Mouse (Mus musculus) intestine, postnatal 0 days (tissue): ENCODE data around the gene Ogfod2. TPM values are rescaled to one million over a fixed set of nuclear protein-coding genes. Genes with fewer than 3 reads are reported as not detected.

Source experiments
- ATAC-seq: fragments of 200-750 bp; cut with Nextera tagmentation; 2 replicates; pipeline ENCODE4 v1.8.0; 2017; ENCODE audit warnings: mild to moderate bottlenecking, moderate TSS enrichment, moderate library complexity
- H3K27ac ChIP-seq: fragments of 300-500 bp; sonication (generic); 2 replicates; pipeline ENCODE4 v1.5.1; 2014; ENCODE audit warnings: mild to moderate bottlenecking, low read depth, low read length, moderate library complexity
- H3K27me3 ChIP-seq: fragments of 300-500 bp; sonication (generic); replicated peaks from 2 replicates; pipeline ENCODE4 v1.6.1; 2014; ENCODE audit warnings: low read length, mixed read lengths; ENCODE audit not compliant: control insufficient read depth, insufficient read depth
- H3K36me3 ChIP-seq: fragments of 300-500 bp; sonication (generic); 2 replicates; pipeline ENCODE4 v1.6.1; 2014; ENCODE audit warnings: mild to moderate bottlenecking, moderate library complexity; ENCODE audit not compliant: control insufficient read depth, insufficient read depth
- H3K4me1 ChIP-seq: fragments of 300-500 bp; sonication (generic); replicated peaks from 2 replicates; pipeline ENCODE4 v1.6.1; 2014; ENCODE audit warnings: antibody characterized with exemption, low read length, mixed read lengths; ENCODE audit not compliant: control insufficient read depth, insufficient read depth
- H3K4me2 ChIP-seq: fragments of 300-500 bp; sonication (generic); replicated peaks from 2 replicates; pipeline ENCODE4 v1.6.1; 2014; ENCODE audit warnings: low read depth, mild to moderate bottlenecking, moderate library complexity
- H3K4me3 ChIP-seq: fragments of 300-500 bp; sonication (generic); 2 replicates; pipeline ENCODE4 v1.5.1; 2014; ENCODE audit warnings: low read depth, low read length
- H3K9ac ChIP-seq: fragments of 300-500 bp; sonication (generic); 2 replicates; pipeline ENCODE4 v1.6.1; 2014; ENCODE audit warnings: mild to moderate bottlenecking, low read depth, low read length
- H3K9me3 ChIP-seq: fragments of 300-500 bp; sonication (generic); 2 replicates; pipeline ENCODE4 v1.6.1; 2016; ENCODE audit warnings: mixed run types; ENCODE audit not compliant: control insufficient read depth
- CTCF ChIP-seq: sonication (generic); IDR thresholded peaks from 2 replicates; pipeline ENCODE4 v1.5.1; 2016; ENCODE audit warnings: low read depth, mild to moderate bottlenecking, control low read depth, antibody characterized with exemption, moderate library complexity
- WGBS: fragments of 180-500 bp; shearing (Covaris S2); extraction: QIAGEN DNeasy Blood & Tissue Kit; methylation state at CpG from one replicate; pipeline ENCODE4 v1.1.7; 2014; 5-methylcytosine and 5-hydroxymethylcytosine counted together
- polyA plus RNA-seq: library from polyadenylated mRNA; unstranded; fragments of >200 nt; fragmentation: Nextera tagmentation; extraction: Ambion mirVana; gene quantifications from 2 replicates; pipeline ENCODE4 v1.2.1, GENCODE M21; 2015

The Ogfod2 gene
- polyA plus RNA-seq, result 21.3 and 25.0 TPM in 2 replicates

GRCm38 (mm10) chr5:124111742-124112497 is at the start of gene Ogfod2:
TSS of gene Ogfod2 (plus strand) at chr5:124112297.
- peaks cover 9% of the 10 kb centered on the region; the same call in 1 of the 2 replicates for H3K36me3 ChIP-seq
- H3K4me2 ChIP-seq, result peak within 1 kb of the TSS; percentile 91
- WGBS, result under 1% methylated on average over 66 of the region's 66 CpGs
- H3K9me3 ChIP-seq, result no peaks in the 10 kb centered on the region
- peak; percentile 98 for ATAC-seq
- H3K4me1 ChIP-seq, result peaks cover 6% of the 10 kb centered on the region; the same call in 1 of the 2 replicates
- peak; percentile 75 for TF ChIP-seq CTCF
- peak within 1 kb of the TSS; percentile 61 for H3K9ac ChIP-seq
- H3K27ac ChIP-seq, result peak within 1 kb of the TSS; percentile 83
- peak within 1 kb of the TSS; percentile 79 for H3K4me3 ChIP-seq
- no peaks in the 10 kb centered on the region for H3K27me3 ChIP-seq

GRCm38 (mm10) chr5:124069657-124070056 is 42.4 kb upstream of the Ogfod2 start:
- 32% methylated on average over 3 of the region's 3 CpGs for WGBS
- no peaks in the 10 kb centered on the region for H3K36me3 ChIP-seq
- H3K9me3 ChIP-seq, result no peaks in the 10 kb centered on the region
- TF ChIP-seq CTCF, result no peak
- H3K4me2 ChIP-seq, result no peak overlapping the region; the same call in 1 of the 2 replicates
- no peaks in the 10 kb centered on the region; the same call in 1 of the 2 replicates for H3K4me1 ChIP-seq
- peak overlapping the region; percentile 52; the same call in 1 of the 2 replicates for H3K27ac ChIP-seq
- 0 out of 2 replicates have a peak overlapping the region, but pooled peaks have one; percentile 17 for H3K9ac ChIP-seq
- H3K4me3 ChIP-seq, result no peak overlapping the region
- peak; percentile 77 for ATAC-seq
- no peaks in the 10 kb centered on the region for H3K27me3 ChIP-seq

DNA sequence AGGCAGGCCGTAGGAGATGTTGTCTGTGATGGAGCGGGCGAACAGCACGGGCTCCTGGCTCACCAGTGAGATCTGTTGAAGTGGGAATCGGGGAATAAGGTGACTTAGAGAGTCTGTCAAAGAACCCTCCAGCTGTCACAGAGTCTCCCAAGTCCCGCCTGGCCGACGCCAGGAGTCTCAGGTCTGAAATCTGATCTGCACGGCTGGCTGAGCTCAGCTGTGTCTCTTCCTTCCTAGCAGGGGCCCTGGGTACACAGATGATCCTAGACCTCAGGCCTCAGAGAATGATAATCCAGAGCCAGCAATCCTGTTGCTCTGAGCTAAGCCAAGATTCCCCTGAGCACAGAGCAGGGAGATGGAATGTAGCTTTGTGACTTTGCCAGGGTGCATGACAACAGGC is 38.4 kb upstream of the Ogfod2 start:
- WGBS, result 72% methylated on average over 9 of the region's 9 CpGs
- Histone ChIP-seq H3K4me1 (peaks cover 4% of the 10 kb centered on the region), H3K4me2 (no peak overlapping the region), H3K9ac (no peak overlapping the region), H3K27ac (no peak overlapping the region), H3K27me3 (no peaks in the 10 kb centered on the region), H3K4me3 (no peak overlapping the region), H3K9me3 (no peaks in the 10 kb centered on the region), H3K36me3 (no peaks in the 10 kb centered on the region)
- TF ChIP-seq CTCF, result no peak
- no peak for ATAC-seq

DNA sequence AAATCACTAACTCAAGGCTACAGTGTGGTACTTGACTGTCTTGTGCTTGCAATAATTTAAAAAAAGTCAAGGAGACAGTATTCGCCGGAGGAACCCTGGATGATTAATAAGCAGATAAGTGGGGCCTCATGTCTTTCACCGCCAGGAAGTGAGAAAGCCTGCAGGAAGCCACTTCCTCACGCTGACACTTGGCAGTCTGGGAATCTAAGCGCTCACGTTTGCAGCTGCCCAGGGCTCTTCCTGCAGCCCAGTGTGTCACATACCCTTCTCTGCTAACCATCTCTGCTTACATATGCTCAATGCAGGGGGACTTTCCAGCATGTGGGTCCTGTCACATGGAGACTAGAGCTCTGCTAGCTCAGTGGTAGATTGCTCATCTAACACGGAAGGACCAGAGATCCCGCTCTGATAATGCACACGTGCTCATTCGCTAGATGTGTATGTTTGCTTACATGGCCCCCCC is 37.2 kb upstream of the Ogfod2 start:
- Histone ChIP-seq H3K27me3 (no peaks in the 10 kb centered on the region), H3K4me1 (peaks cover 4% of the 10 kb centered on the region), H3K4me3 (no peak overlapping the region), H3K4me2 (no peak overlapping the region), H3K9ac (no peak overlapping the region), H3K27ac (no peak overlapping the region), H3K36me3 (no peaks in the 10 kb centered on the region), H3K9me3 (no peaks in the 10 kb centered on the region)
- ATAC-seq, result no peak
- TF ChIP-seq CTCF, result no peak
- 10% methylated on average over 10 of the region's 10 CpGs for WGBS

- no peaks in the 10 kb centered on the region for H3K27me3 ChIP-seq
- no peak overlapping the region for H3K4me3 ChIP-seq
- H3K9ac ChIP-seq, result no peak overlapping the region
These were observed 36.4 kb upstream of the Ogfod2 start for GRCm38 (mm10) chr5:124075716-124076115.

GRCm38 (mm10) chr5:124076559-124076958 is 35.5 kb upstream of the Ogfod2 start:
- H3K27me3 ChIP-seq, result no peaks in the 10 kb centered on the region
- H3K27ac ChIP-seq, result peak overlapping the region; percentile 63
- H3K4me3 ChIP-seq, result no peak overlapping the region
- H3K9ac ChIP-seq, result no peak overlapping the region
- H3K9me3 ChIP-seq, result no peaks in the 10 kb centered on the region
- H3K36me3 ChIP-seq, result no peaks in the 10 kb centered on the region
- no peak overlapping the region for H3K4me2 ChIP-seq
- no peak for TF ChIP-seq CTCF
- WGBS, result 39% methylated on average over 9 of the region's 9 CpGs
- peaks cover 4% of the 10 kb centered on the region; the same call in 1 of the 2 replicates for H3K4me1 ChIP-seq
- ATAC-seq, result peak; percentile 73

More at GRCm38 (mm10) chr5:124075716-124076115, 36.4 kb upstream of the Ogfod2 start:
- H3K36me3 ChIP-seq, result no peaks in the 10 kb centered on the region
- 73% methylated on average over 9 of the region's 9 CpGs for WGBS
- H3K4me2 ChIP-seq, result no peak overlapping the region
- ATAC-seq, result no peak
- H3K4me1 ChIP-seq, result peaks cover 4% of the 10 kb centered on the region; the same call in 1 of the 2 replicates
- no peak for TF ChIP-seq CTCF
- no peaks in the 10 kb centered on the region for H3K9me3 ChIP-seq
- H3K27ac ChIP-seq, result no peak overlapping the region
